Mouse (Mus musculus) adipocyte (in vitro differentiated cells): ENCODE results near the gene Tmem47.

ENCODE experiments used
- DNase-seq: peaks from one replicate; pipeline ENCODE4 v3.0.0-alpha.2; 2016; ENCODE audit warnings: low spot score

Gene Tmem47

GRCm38 (mm10) chrX:81070210-81070803 is at the start of gene Tmem47:
Gene Tmem47, plus strand, starts transcription at chrX:81070698.
- no peak for DNase-seq

GRCm38 (mm10) chrX:81070804-81071461 is 435 bp downstream of the Tmem47 start:
- DNase-seq, result no peak

GRCm38 (mm10) chrX:81071746-81072640 is 1.5 kb downstream of the Tmem47 start:
- no peak for DNase-seq

DNA sequence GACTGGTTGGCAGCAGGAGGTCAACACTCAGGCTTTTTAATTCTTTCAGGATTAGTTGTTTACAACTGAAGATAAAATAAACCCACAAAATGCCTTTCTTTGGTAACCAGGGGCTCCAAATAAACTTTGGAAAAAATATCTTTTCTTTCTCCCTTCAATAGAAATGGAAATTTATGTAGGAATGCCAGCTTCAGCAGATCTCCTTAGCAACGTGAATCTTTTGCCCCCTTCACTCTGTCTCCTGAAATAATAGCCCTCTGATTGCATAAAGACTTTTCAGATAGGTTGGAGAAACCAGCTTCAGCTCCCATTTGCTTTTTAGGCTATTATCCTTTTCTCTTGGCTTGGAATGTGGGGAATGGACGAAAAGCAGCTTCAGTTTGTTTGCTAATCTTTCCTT is 2.2 kb downstream of the Tmem47 start:
- no peak for DNase-seq

- DNase-seq, result no peak
Measured at GRCm38 (mm10) chrX:81073834-81074233, 3.3 kb downstream of the Tmem47 start.

GRCm38 (mm10) chrX:81078522-81078921 is 8.0 kb downstream of the Tmem47 start:
- DNase-seq, result no peak

GRCm38 (mm10) chrX:81080996-81081395 is 10.5 kb downstream of the Tmem47 start:
- DNase-seq, result no peak

- DNase-seq, result no peak
Measured at GRCm38 (mm10) chrX:81085025-81085752, 14.7 kb downstream of the Tmem47 start.

DNA sequence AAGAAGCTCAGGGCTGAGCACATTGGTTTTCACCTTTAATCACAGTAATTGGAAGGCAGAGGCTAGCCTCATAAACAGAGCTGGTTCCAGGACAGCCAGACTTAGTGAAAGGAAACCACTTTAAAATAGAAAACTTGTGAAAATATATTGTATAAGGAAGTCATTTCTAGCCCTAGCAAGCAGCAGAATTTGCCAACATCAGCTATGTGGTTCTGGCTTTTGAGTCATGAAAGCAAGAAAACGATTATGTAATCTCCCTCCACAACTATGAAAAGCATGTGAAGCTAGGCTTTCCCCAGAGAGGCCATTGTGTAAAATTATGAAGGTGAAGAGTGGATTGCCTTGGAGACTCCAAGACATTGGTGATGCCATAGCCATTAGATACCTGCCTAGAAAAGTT is 76.9 kb downstream of the Tmem47 start:
- DNase-seq, result no peak
